Mouse (Mus musculus): ENCODE measurements around the gene Zbtb49. TPM values are rescaled to one million over a fixed set of nuclear protein-coding genes. Genes with fewer than 3 reads are reported as not detected.

Zbtb49 gene
- polyA plus RNA-seq, 1 experiment from 2014 or later = 6.7 TPM

DNA sequence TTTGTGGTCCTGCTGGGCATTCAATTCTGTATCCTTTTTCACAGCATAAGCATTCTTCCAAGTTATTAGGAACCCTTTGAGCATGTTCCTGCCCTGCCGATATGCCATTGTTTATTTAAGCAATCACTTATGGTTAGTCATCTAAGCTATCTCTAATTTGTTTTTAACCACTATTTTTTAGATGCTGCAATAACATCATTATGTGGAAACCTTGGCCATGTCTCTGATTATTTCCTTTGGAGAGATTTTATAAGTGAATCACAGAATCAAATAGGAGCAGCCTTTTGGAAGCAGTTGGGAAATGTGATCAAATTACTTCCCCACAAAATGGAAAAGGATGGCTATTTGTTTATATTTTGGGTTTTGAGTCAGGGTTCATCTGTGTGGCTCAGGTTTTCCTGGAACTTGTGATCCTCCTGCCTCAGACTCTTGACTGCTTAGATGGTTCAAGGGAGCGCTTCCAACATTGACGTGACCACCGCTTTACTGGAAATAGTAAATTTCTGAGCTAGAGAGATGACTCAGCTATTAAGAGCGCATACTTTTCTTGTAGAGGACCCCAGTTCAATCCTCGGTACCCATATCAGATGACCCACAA lies 35.5 kb downstream of the Zbtb49 start:
- Histone ChIP-seq H3K36me3 (ENCODE audit: insufficient read depth, low read length) (no peaks in the 10 kb centered on the region), H3K27me3 (replicated peaks; ENCODE audit: insufficient read depth, low read length) (no peaks in the 10 kb centered on the region), H3K27ac (ENCODE audit: low read length) (no peak overlapping the region), H3K9me3 (ENCODE audit: low read length) (no peaks in the 10 kb centered on the region), H3K4me3 (ENCODE audit: low read depth, low read length) (no peak overlapping the region), H3K4me1 (ENCODE audit: insufficient read depth, low read depth, low read length) (no peaks in the 10 kb centered on the region), H3K4me2 (replicated peaks; ENCODE audit: low read depth, low read length) (no peak overlapping the region), H3K9ac (replicated peaks; ENCODE audit: low read depth) (no peak overlapping the region)
- DNase-seq (ENCODE audit: low spot score) (no peak), ATAC-seq (no peak)
- WGBS = 74% methylated on average over 6 of the region's 6 CpGs
- TF ChIP-seq CTCF (IDR thresholded peaks at IDR 0.05) = no peak
- no peak for TF ChIP-seq EP300 (IDR thresholded peaks at IDR 0.05)

DNA sequence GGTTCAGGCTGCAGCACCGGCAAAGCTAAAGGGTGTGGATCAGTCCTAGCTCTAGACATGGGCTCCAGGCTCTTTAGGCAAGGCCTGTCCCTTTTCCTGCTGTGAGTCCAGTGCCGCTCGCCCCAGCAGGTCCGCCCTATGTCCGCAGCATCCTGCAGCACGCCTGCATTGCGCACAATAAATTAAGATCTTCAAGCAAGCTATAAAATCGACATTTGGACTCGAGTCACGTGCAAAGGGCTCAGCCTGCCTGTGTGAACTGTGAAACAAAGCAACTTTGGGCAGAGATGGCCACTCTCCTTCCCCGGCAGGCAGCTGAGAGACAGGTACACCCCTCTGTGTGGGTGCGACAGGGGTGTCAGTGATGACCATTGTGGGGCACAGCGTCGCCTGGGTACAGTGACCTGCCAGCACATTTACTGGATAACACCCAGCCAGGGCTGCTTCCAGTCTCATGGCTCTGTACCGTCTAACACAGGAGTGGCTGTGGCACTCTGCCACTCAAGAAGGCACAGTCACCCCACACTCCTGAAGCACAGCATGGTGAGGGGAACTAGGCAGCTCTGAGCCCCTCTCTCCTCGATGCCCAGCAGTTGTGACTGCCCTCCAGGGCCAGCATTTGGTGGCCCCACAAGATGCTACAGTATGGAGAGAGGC lies 45.9 kb downstream of the Zbtb49 start:
- no peak overlapping the region for H3K9ac ChIP-seq (replicated peaks; ENCODE audit: low read depth)
- H3K4me2 ChIP-seq (replicated peaks; ENCODE audit: low read depth, low read length) = no peak overlapping the region
- no peaks in the 10 kb centered on the region for H3K36me3 ChIP-seq (ENCODE audit: insufficient read depth, low read length)
- H3K27ac ChIP-seq (ENCODE audit: low read length) = no peak overlapping the region
- DNase-seq (ENCODE audit: low spot score) (no peak), ATAC-seq (no peak)
- no peaks in the 10 kb centered on the region for H3K4me1 ChIP-seq (ENCODE audit: insufficient read depth, low read depth, low read length)
- no peak overlapping the region for H3K4me3 ChIP-seq (ENCODE audit: low read depth, low read length)
- WGBS = 77% methylated on average over 16 of the region's 16 CpGs
- TF ChIP-seq CTCF (IDR thresholded peaks at IDR 0.05) (no peak), EP300 (IDR thresholded peaks at IDR 0.05) (no peak)
- H3K9me3 ChIP-seq (ENCODE audit: low read length) = no peaks in the 10 kb centered on the region
- H3K27me3 ChIP-seq (replicated peaks; ENCODE audit: insufficient read depth, low read length) = no peaks in the 10 kb centered on the region

GRCm38 (mm10) chr5:38173766-38174165 lies 46.5 kb downstream of the Zbtb49 start:
- no peak for ATAC-seq
- H3K9me3 ChIP-seq (ENCODE audit: low read length) = no peaks in the 10 kb centered on the region
- H3K36me3 ChIP-seq (ENCODE audit: insufficient read depth, low read length) = no peaks in the 10 kb centered on the region
- H3K4me1 ChIP-seq (ENCODE audit: insufficient read depth, low read depth, low read length) = no peaks in the 10 kb centered on the region
- H3K4me3 ChIP-seq (ENCODE audit: low read depth, low read length) = no peak overlapping the region
- H3K4me2 ChIP-seq (replicated peaks; ENCODE audit: low read depth, low read length) = no peak overlapping the region
- H3K27ac ChIP-seq (ENCODE audit: low read length) = no peak overlapping the region
- DNase-seq (ENCODE audit: low spot score) = no peak
- no peak overlapping the region for H3K9ac ChIP-seq (replicated peaks; ENCODE audit: low read depth)
- WGBS = 47% methylated on average over 5 of the region's 5 CpGs
- no peak for TF ChIP-seq EP300 (IDR thresholded peaks at IDR 0.05)
- no peak for TF ChIP-seq CTCF (IDR thresholded peaks at IDR 0.05)
- no peaks in the 10 kb centered on the region for H3K27me3 ChIP-seq (replicated peaks; ENCODE audit: insufficient read depth, low read length)

DNA sequence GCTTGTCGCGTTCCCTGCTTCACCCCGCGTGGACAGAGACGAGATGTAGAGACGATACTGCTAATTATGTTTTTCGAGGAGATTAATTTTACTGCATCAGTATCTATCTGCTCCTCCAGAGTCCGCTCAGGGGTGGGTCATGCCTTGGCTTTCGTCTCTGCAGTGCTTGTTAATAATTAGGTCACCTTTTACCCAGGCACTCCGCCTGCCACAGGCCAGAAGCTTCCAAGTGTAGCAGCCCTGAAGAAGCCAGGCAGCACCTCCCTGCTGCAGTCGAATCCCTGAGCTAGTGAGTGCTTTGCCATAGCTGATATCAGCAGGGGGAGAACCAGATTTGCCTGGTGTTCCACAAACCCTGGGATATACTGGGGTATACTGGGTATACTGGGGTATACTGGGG lies 51.8 kb downstream of the Zbtb49 start:
- TF ChIP-seq EP300 (IDR thresholded peaks at IDR 0.05) (no peak), CTCF (IDR thresholded peaks at IDR 0.05) (no peak)
- WGBS = 70% methylated on average over 11 of the region's 11 CpGs
- no peak for DNase-seq (ENCODE audit: low spot score)
- Histone ChIP-seq H3K9ac (replicated peaks; ENCODE audit: low read depth) (no peak overlapping the region), H3K4me1 (ENCODE audit: insufficient read depth, low read depth, low read length) (no peaks in the 10 kb centered on the region), H3K27me3 (replicated peaks; ENCODE audit: insufficient read depth, low read length) (no peaks in the 10 kb centered on the region), H3K27ac (ENCODE audit: low read length) (no peak overlapping the region), H3K4me2 (replicated peaks; ENCODE audit: low read depth, low read length) (no peak overlapping the region), H3K9me3 (ENCODE audit: low read length) (no peaks in the 10 kb centered on the region), H3K4me3 (ENCODE audit: low read depth, low read length) (no peak overlapping the region), H3K36me3 (ENCODE audit: insufficient read depth, low read length) (no peaks in the 10 kb centered on the region)
- no peak for ATAC-seq

DNA sequence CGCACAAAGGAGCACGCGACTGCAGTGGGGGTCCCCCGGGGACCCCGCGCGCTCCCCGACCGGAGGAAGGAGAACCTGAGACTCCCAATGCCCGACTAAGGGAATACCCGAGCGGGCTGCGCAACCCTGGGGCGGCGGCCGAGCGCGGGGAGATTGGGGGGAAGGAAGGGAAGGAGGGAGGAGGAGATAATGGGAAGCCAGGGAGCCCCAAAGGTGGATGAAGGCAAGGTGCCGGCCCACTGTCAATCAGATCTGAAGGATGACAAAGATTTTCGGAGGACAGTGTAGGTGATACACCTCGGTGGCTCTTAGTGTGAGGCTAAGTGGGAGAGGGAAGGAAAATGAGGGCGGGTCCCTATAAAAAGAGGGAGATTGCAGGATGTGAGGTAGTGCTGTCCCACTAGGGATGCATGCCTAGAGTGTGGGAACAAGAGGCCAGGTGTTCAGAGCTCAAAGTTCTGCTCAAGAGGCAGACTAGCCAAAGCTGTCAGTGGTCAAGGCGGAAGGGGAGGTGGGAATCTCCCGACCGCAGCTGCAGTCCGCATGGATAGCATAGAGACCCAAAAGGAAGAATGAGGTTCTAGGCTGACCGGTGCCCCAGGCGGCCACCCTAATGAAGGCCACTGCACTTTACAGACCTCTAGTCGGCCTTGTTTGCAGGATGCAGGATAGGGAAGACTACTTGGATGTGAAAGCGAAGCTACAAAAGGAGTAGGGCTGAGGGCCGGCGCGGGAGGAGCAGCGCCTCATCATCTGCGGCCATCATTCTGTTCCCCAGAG lies 60.4 kb downstream of the Zbtb49 start, which contains the start of gene Nsg1:
Gene Nsg1, minus strand, starts transcription at position 274 of the 780 bp plus-strand sequence.
- peak within 1 kb of the TSS; percentile 65 for H3K4me3 ChIP-seq (ENCODE audit: low read depth, low read length)
- no peaks in the 10 kb centered on the region for H3K36me3 ChIP-seq (ENCODE audit: insufficient read depth, low read length)
- peak within 1 kb of the TSS; percentile 50 for H3K9ac ChIP-seq (replicated peaks; ENCODE audit: low read depth)
- no peaks in the 10 kb centered on the region for H3K9me3 ChIP-seq (ENCODE audit: low read length)
- TF ChIP-seq EP300 (IDR thresholded peaks at IDR 0.05) (no peak), CTCF (IDR thresholded peaks at IDR 0.05) (no peak)
- H3K4me1 ChIP-seq (ENCODE audit: insufficient read depth, low read depth, low read length) = no peaks in the 10 kb centered on the region
- H3K27ac ChIP-seq (ENCODE audit: low read length) = no peak within 1 kb of the TSS
- peaks cover 10% of the 10 kb centered on the region; the same call in 1 of the 2 replicates for H3K27me3 ChIP-seq (replicated peaks; ENCODE audit: insufficient read depth, low read length)
- no peak for DNase-seq (ENCODE audit: low spot score)
- peak within 1 kb of the TSS; percentile 82 for H3K4me2 ChIP-seq (replicated peaks; ENCODE audit: low read depth, low read length)
- 0 out of 2 replicates have a peak, but pooled peaks have one; percentile 8 for ATAC-seq
- WGBS = 13% methylated on average over 31 of the region's 35 CpGs

GRCm38 (mm10) chr5:38158947-38159633 lies 61.2 kb downstream of the Zbtb49 start:
- Histone ChIP-seq H3K4me3 (ENCODE audit: low read depth, low read length) (peak overlapping the region; percentile 65), H3K4me1 (ENCODE audit: insufficient read depth, low read depth, low read length) (no peaks in the 10 kb centered on the region), H3K9ac (replicated peaks; ENCODE audit: low read depth) (peak overlapping the region; percentile 50), H3K27ac (ENCODE audit: low read length) (no peak overlapping the region), H3K27me3 (replicated peaks; ENCODE audit: insufficient read depth, low read length) (peaks cover 10% of the 10 kb centered on the region; the same call in 1 of the 2 replicates), H3K9me3 (ENCODE audit: low read length) (no peaks in the 10 kb centered on the region), H3K36me3 (ENCODE audit: insufficient read depth, low read length) (no peaks in the 10 kb centered on the region), H3K4me2 (replicated peaks; ENCODE audit: low read depth, low read length) (peak overlapping the region; percentile 82)
- DNase-seq (ENCODE audit: low spot score) (peak; percentile 57), ATAC-seq (peak; percentile 86)
- TF ChIP-seq EP300 (IDR thresholded peaks at IDR 0.05) = no peak
- no peak for TF ChIP-seq CTCF (IDR thresholded peaks at IDR 0.05)
- under 1% methylated on average over 59 of the region's 79 CpGs for WGBS

Data from lung, postnatal 0 days (tissue).